Mouse (Mus musculus) bone marrow macrophage, adult 2 months (primary cell): Measurements from ENCODE around the gene Fam174b. TPM values are rescaled to one million over a fixed set of nuclear protein-coding genes. Genes with fewer than 3 reads are reported as not detected.

Experiments
- H3K27ac ChIP-seq: 2 replicates; pipeline ENCODE4 v1.5.1; 2012; ENCODE audit warnings: low read depth, low read length; ENCODE audit not compliant: insufficient read depth
- H3K4me1 ChIP-seq: 2 replicates; pipeline ENCODE4 v1.6.1; 2012; ENCODE audit warnings: low read length; ENCODE audit not compliant: control insufficient read depth, insufficient read depth
- H3K4me3 ChIP-seq: 2 replicates; pipeline ENCODE4 v1.5.1; 2012; ENCODE audit warnings: mild to moderate bottlenecking, low read length, moderate library complexity; ENCODE audit not compliant: insufficient read depth
- CTCF ChIP-seq: IDR thresholded peaks from 2 replicates; pipeline ENCODE4 v1.5.1; 2012; ENCODE audit warnings: low read depth, mild to moderate bottlenecking, low read length, moderate library complexity
- POLR2A ChIP-seq: IDR thresholded peaks from 2 replicates; pipeline ENCODE4 v1.6.1; 2012; ENCODE audit warnings: mild to moderate bottlenecking, low read depth, low read length, borderline replicate concordance
- polyA plus RNA-seq: library from polyadenylated mRNA; stranded (reverse); fragments of >200 nt; gene quantifications from 2 replicates; pipeline ENCODE4 v1.2.4, GENCODE M21; 2012; ENCODE audit not compliant: missing spikeins, insufficient read depth, insufficient read length

Fam174b gene
- polyA plus RNA-seq = not detected in 2 replicates

GRCm38 (mm10) chr7:73740111-73741035, at the start of gene Fam174b:
Gene Fam174b (plus strand): TSS chr7:73740302.
- no peak within 1 kb of the TSS for H3K4me3 ChIP-seq
- H3K4me1 ChIP-seq = no peaks in the 10 kb centered on the region
- TF ChIP-seq POLR2A = no peak
- no peak for TF ChIP-seq CTCF
- no peak within 1 kb of the TSS for H3K27ac ChIP-seq

DNA sequence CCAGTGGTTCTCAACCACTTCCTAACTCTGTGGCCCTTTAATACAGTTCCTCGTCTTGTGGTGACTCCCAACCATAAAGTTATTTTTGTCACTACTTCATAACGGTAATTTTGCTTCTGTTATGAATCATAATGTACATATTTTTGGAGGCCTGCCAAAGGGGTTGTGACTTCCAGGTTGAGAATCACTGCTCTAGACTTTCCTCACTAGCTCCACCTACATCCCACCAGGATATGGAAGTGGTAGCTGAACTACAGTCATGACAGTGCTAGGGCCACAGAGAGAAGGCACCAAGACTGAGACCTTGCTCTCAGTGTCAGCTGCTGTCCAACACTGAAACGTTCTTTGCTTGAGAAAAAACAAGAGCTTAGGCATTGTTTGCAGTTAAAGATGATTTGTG, 43.0 kb upstream of the Fam174b start:
- H3K4me1 ChIP-seq = peaks cover 5% of the 10 kb centered on the region
- TF ChIP-seq POLR2A = no peak
- TF ChIP-seq CTCF = no peak

DNA sequence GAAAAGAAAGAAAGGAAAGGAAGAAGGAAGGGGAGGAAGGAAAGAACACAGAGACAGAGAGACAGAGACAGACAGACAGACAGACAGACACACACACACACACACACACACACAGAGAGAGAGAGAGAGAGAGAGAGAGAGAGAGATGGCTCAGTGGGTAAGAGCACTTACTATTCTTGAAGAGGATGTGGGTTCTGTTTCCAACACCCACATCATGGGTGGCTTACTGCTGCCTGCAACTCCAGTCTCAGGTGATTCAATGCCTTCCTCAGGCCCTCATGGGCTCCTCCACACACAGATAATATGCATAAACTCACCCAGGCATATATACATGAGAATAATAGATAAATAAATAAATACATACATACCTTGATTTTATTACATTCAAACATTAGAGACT, 35.8 kb upstream of the Fam174b start:
- TF ChIP-seq CTCF (no peak), POLR2A (no peak)
- Histone ChIP-seq H3K27ac (no peak overlapping the region), H3K4me3 (no peak overlapping the region), H3K4me1 (no peaks in the 10 kb centered on the region)

More for the DNA sequence above, 43.0 kb upstream of the Fam174b start:
- no peak overlapping the region for H3K4me3 ChIP-seq
- no peak overlapping the region for H3K27ac ChIP-seq

DNA sequence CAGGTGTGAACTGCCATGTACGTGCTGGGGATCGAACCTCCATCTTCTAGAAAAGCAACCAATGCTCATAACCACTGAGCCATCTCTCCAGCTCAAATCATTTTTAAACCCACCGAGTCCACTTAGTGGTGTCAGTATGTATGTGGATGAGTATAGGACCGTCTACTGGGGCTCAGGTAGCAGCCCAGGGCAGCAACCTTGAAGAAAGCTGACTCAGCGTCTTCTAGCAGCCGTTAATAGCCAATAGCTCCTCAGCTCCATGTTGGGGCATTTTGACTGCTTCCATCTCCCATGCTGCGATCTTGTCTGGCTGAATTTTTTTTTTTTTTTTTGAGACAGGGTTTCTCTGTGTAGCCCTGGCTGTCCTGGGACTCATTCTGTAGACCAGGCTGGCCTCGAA, 26.6 kb upstream of the Fam174b start:
- no peak overlapping the region for H3K4me3 ChIP-seq
- no peak overlapping the region for H3K27ac ChIP-seq
- TF ChIP-seq POLR2A (no peak), CTCF (no peak)
- H3K4me1 ChIP-seq = no peaks in the 10 kb centered on the region

DNA sequence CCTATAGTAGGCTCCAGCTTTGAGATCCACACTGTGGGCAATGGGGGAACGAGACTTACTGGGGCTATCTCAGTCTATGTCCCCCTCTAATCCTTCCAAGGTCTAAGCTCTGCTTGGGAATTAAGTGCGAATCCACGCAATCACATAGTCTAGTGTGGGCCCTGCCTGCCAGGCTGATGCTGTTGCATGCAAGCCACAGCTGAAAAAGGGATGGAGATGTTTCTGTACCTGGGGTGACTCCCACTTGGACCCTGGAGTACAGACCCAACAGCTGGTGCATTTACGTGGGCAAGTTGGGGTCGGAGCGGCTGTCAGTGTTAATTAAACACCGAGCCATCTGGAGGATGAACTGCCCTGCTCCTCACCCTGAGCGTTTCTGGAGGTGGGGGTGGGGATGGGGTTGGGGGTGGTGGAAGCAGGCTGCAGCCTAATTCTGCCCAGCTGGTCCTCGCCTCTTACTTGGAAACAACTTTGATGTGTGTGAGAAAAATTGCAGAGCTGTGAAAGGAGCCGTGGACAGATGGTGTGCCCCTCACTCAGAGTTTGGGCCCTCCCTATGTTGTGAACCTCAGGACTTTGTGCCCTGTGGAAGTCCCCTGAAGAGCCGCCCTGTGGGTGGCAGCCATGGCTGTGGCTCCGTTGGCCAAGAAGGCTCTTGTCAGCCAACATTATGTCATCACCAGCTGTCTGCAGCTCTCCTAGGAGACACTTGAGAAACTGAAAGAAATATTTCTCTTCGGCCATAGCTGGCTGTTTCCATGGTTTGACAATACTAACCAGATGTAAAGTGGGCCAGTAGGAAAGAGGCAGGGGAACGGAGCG, 24.0 kb upstream of the Fam174b start:
- no peak overlapping the region for H3K4me3 ChIP-seq
- no peaks in the 10 kb centered on the region for H3K4me1 ChIP-seq
- no peak for TF ChIP-seq POLR2A
- TF ChIP-seq CTCF = no peak
- H3K27ac ChIP-seq = no peak overlapping the region

DNA sequence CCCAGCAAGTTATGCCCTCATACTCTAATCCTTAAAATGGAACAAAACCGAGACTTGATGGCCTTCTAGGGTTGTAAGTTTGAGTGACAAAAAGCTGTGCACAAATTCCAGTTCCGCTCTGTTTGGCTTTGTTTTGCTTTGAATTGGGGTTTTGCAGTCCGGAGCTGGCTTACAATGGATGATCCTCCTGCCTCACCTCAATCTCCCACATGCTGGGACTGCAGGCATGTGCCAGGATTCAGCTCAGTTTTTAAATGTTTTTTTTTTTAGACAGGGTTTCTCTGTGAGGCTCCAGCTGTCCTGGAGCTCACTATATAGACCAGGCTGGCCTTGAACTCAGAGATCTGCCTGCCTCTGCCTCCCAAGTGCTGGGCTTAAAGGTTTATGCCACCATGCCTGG, 23.3 kb upstream of the Fam174b start:
- TF ChIP-seq CTCF (no peak), POLR2A (no peak)
- H3K4me3 ChIP-seq = no peak overlapping the region
- H3K27ac ChIP-seq = no peak overlapping the region
- no peaks in the 10 kb centered on the region for H3K4me1 ChIP-seq

DNA sequence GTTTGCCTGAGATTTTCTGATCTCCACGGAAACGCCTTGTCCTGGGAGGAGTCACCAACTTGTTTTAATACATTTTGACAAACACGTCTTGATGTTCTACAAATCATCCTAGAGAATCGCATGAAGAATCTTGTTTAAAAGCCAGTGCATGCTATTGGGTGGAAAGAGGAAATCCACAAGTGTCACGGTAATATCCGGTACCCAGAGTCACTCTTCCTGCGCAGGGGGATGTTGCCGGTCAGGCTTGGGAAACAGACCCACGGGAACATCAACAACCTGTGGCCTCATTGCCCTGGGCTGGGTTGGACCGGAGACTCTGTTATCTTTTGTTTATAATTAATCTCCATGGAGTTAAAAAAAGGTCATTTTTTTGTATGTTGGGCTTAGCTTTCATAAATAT, 22.1 kb upstream of the Fam174b start:
- H3K27ac ChIP-seq = no peak overlapping the region
- no peaks in the 10 kb centered on the region for H3K4me1 ChIP-seq
- TF ChIP-seq POLR2A (no peak), CTCF (no peak)
- H3K4me3 ChIP-seq = no peak overlapping the region

DNA sequence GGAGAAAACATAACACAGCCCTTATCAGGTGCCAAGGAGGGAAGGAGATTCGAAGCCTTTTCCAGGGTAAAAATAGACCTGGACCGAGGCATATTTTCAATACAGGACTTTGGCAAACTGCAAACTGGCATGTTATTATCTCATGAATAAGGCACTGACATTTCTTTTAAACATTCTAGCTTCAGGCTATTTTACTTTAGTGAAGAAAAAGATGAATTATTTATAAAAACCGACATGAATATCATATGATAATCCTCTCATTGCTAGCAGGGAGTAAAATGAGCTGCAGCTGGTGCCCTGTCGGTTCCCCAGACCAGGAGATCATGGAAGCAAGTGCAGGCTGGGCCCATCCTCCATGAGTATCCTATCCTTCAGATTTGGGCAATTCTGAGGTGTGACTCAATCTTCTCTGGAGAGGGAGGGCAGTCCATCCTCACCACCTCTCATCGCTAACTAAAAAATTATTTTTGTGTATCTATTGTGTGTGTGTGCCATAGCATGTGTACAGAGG, 21.6 kb upstream of the Fam174b start:
- Histone ChIP-seq H3K4me3 (no peak overlapping the region), H3K4me1 (no peaks in the 10 kb centered on the region), H3K27ac (no peak overlapping the region)
- TF ChIP-seq CTCF = no peak

- Histone ChIP-seq H3K27ac (no peak overlapping the region), H3K4me3 (no peak overlapping the region), H3K4me1 (no peaks in the 10 kb centered on the region)
- TF ChIP-seq CTCF (no peak), POLR2A (no peak)
Measured at GRCm38 (mm10) chr7:73721046-73721445, 19.1 kb upstream of the Fam174b start.
